Mouse (Mus musculus): Measurements from ENCODE around the gene Arl4a. TPM values are rescaled to one million over a fixed set of nuclear protein-coding genes. Genes with fewer than 3 reads are reported as not detected.

Arl4a gene
- polyA plus RNA-seq, 1 experiment from 2014 or later, result 75.4 TPM

- Histone ChIP-seq H3K4me2 (ENCODE audit: low read depth, low read length) (peak overlapping the region; percentile 57), H3K9ac (ENCODE audit: low read depth, low read length) (peak overlapping the region; percentile 86)
Measured at GRCm38 (mm10) chr12:40036666-40037065, 1.2 kb downstream of the Arl4a start.

GRCm38 (mm10) chr12:40035506-40035905 lies 2.3 kb downstream of the Arl4a start:
- WGBS, result 71% methylated on average over 4 of the region's 4 CpGs
- no peak for ATAC-seq

More at GRCm38 (mm10) chr12:40036666-40037065, 1.2 kb downstream of the Arl4a start:
- H3K9me3 ChIP-seq (ENCODE audit: control insufficient read depth, low read length), result no peaks in the 10 kb centered on the region
- no peaks in the 10 kb centered on the region for H3K27me3 ChIP-seq (replicated peaks; ENCODE audit: control insufficient read depth, insufficient read depth, low read length)
- 1% methylated on average over 11 of the region's 11 CpGs for WGBS
- H3K27ac ChIP-seq (ENCODE audit: low read length), result peak overlapping the region; percentile 91
- H3K4me1 ChIP-seq (ENCODE audit: control insufficient read depth, insufficient read depth, low read length), result no peaks in the 10 kb centered on the region
- no peak for ATAC-seq
- peak overlapping the region; percentile 78 for H3K4me3 ChIP-seq (ENCODE audit: low read length)
- H3K36me3 ChIP-seq (ENCODE audit: control insufficient read depth, insufficient read depth, low read length), result 0 out of 2 replicates have a peak, but pooled peaks cover under 1% of the 10 kb centered on the region

GRCm38 (mm10) chr12:40029201-40029600 lies 8.6 kb downstream of the Arl4a start:
- WGBS, result 80% methylated on average over 4 of the region's 4 CpGs
- H3K4me2 ChIP-seq (ENCODE audit: low read depth, low read length), result no peak overlapping the region
- no peak for ATAC-seq
- no peak overlapping the region for H3K27ac ChIP-seq (ENCODE audit: low read length)
- H3K4me3 ChIP-seq (ENCODE audit: low read length), result no peak overlapping the region
- H3K9ac ChIP-seq (ENCODE audit: low read depth, low read length), result no peak overlapping the region
- H3K36me3 ChIP-seq (ENCODE audit: control insufficient read depth, insufficient read depth, low read length), result 0 out of 2 replicates have a peak, but pooled peaks cover 4% of the 10 kb centered on the region
- H3K27me3 ChIP-seq (replicated peaks; ENCODE audit: control insufficient read depth, insufficient read depth, low read length), result no peaks in the 10 kb centered on the region
- H3K4me1 ChIP-seq (ENCODE audit: control insufficient read depth, insufficient read depth, low read length), result no peaks in the 10 kb centered on the region
- H3K9me3 ChIP-seq (ENCODE audit: control insufficient read depth, low read length), result no peaks in the 10 kb centered on the region

More at GRCm38 (mm10) chr12:40035506-40035905, 2.3 kb downstream of the Arl4a start:
- Histone ChIP-seq H3K36me3 (ENCODE audit: control insufficient read depth, insufficient read depth, low read length) (0 out of 2 replicates have a peak, but pooled peaks cover 4% of the 10 kb centered on the region), H3K4me2 (ENCODE audit: low read depth, low read length) (peak overlapping the region; percentile 57), H3K27me3 (replicated peaks; ENCODE audit: control insufficient read depth, insufficient read depth, low read length) (no peaks in the 10 kb centered on the region), H3K9ac (ENCODE audit: low read depth, low read length) (peak overlapping the region; percentile 29; the same call in 1 of the 2 replicates), H3K4me1 (ENCODE audit: control insufficient read depth, insufficient read depth, low read length) (no peaks in the 10 kb centered on the region), H3K4me3 (ENCODE audit: low read length) (peak overlapping the region; percentile 78), H3K9me3 (ENCODE audit: control insufficient read depth, low read length) (no peaks in the 10 kb centered on the region), H3K27ac (ENCODE audit: low read length) (no peak overlapping the region)

GRCm38 (mm10) chr12:40027846-40028245 lies 10.0 kb downstream of the Arl4a start:
- no peaks in the 10 kb centered on the region for H3K9me3 ChIP-seq (ENCODE audit: control insufficient read depth, low read length)
- no peak overlapping the region for H3K9ac ChIP-seq (ENCODE audit: low read depth, low read length)
- 80% methylated on average over 3 of the region's 3 CpGs for WGBS
- H3K27me3 ChIP-seq (replicated peaks; ENCODE audit: control insufficient read depth, insufficient read depth, low read length), result no peaks in the 10 kb centered on the region
- H3K4me2 ChIP-seq (ENCODE audit: low read depth, low read length), result no peak overlapping the region
- no peak overlapping the region for H3K4me3 ChIP-seq (ENCODE audit: low read length)
- H3K4me1 ChIP-seq (ENCODE audit: control insufficient read depth, insufficient read depth, low read length), result no peaks in the 10 kb centered on the region
- H3K27ac ChIP-seq (ENCODE audit: low read length), result no peak overlapping the region
- H3K36me3 ChIP-seq (ENCODE audit: control insufficient read depth, insufficient read depth, low read length), result 0 out of 2 replicates have a peak, but pooled peaks cover 4% of the 10 kb centered on the region
- ATAC-seq, result no peak

- Histone ChIP-seq H3K27me3 (replicated peaks; ENCODE audit: control insufficient read depth, insufficient read depth, low read length) (no peaks in the 10 kb centered on the region), H3K9ac (ENCODE audit: low read depth, low read length) (no peak overlapping the region), H3K36me3 (ENCODE audit: control insufficient read depth, insufficient read depth, low read length) (0 out of 2 replicates have a peak, but pooled peaks cover 4% of the 10 kb centered on the region), H3K4me2 (ENCODE audit: low read depth, low read length) (no peak overlapping the region), H3K9me3 (ENCODE audit: control insufficient read depth, low read length) (no peaks in the 10 kb centered on the region), H3K27ac (ENCODE audit: low read length) (no peak overlapping the region), H3K4me1 (ENCODE audit: control insufficient read depth, insufficient read depth, low read length) (peaks cover under 1% of the 10 kb centered on the region; the same call in 1 of the 2 replicates), H3K4me3 (ENCODE audit: low read length) (no peak overlapping the region)
- 89% methylated on average over 3 of the region's 3 CpGs for WGBS
- ATAC-seq, result no peak
Measured at GRCm38 (mm10) chr12:40027444-40027843, 10.4 kb downstream of the Arl4a start.

- Histone ChIP-seq H3K4me2 (ENCODE audit: low read depth, low read length) (no peak overlapping the region), H3K4me1 (ENCODE audit: control insufficient read depth, insufficient read depth, low read length) (peaks cover 3% of the 10 kb centered on the region; the same call in 1 of the 2 replicates), H3K9ac (ENCODE audit: low read depth, low read length) (no peak overlapping the region), H3K27me3 (replicated peaks; ENCODE audit: control insufficient read depth, insufficient read depth, low read length) (no peaks in the 10 kb centered on the region), H3K36me3 (ENCODE audit: control insufficient read depth, insufficient read depth, low read length) (no peaks in the 10 kb centered on the region), H3K27ac (ENCODE audit: low read length) (no peak overlapping the region), H3K4me3 (ENCODE audit: low read length) (no peak overlapping the region), H3K9me3 (ENCODE audit: control insufficient read depth, low read length) (no peaks in the 10 kb centered on the region)
- ATAC-seq, result peak; percentile 74
- WGBS, result 56% methylated on average over 2 of the region's 2 CpGs
Measured at GRCm38 (mm10) chr12:40023918-40024317, 13.9 kb downstream of the Arl4a start.

GRCm38 (mm10) chr12:40023014-40023642 lies 14.7 kb downstream of the Arl4a start:
- H3K4me2 ChIP-seq (ENCODE audit: low read depth, low read length), result no peak overlapping the region
- ATAC-seq, result peak; percentile 86
- 55% methylated on average over 3 of the region's 3 CpGs for WGBS

GRCm38 (mm10) chr12:40022344-40022743 lies 15.5 kb downstream of the Arl4a start:
- Histone ChIP-seq H3K4me2 (ENCODE audit: low read depth, low read length) (peak overlapping the region; percentile 12; the same call in 1 of the 2 replicates), H3K36me3 (ENCODE audit: control insufficient read depth, insufficient read depth, low read length) (no peaks in the 10 kb centered on the region), H3K9me3 (ENCODE audit: control insufficient read depth, low read length) (no peaks in the 10 kb centered on the region), H3K4me3 (ENCODE audit: low read length) (no peak overlapping the region), H3K27me3 (replicated peaks; ENCODE audit: control insufficient read depth, insufficient read depth, low read length) (no peaks in the 10 kb centered on the region), H3K27ac (ENCODE audit: low read length) (peak overlapping the region; percentile 72; the same call in 1 of the 2 replicates), H3K4me1 (ENCODE audit: control insufficient read depth, insufficient read depth, low read length) (peaks cover 5% of the 10 kb centered on the region), H3K9ac (ENCODE audit: low read depth, low read length) (no peak overlapping the region)
- WGBS, result 82% methylated on average over 3 of the region's 3 CpGs
- ATAC-seq, result no peak

More at GRCm38 (mm10) chr12:40023014-40023642, 14.7 kb downstream of the Arl4a start:
- Histone ChIP-seq H3K27ac (ENCODE audit: low read length) (peak overlapping the region; percentile 72), H3K4me3 (ENCODE audit: low read length) (no peak overlapping the region), H3K9me3 (ENCODE audit: control insufficient read depth, low read length) (no peaks in the 10 kb centered on the region), H3K27me3 (replicated peaks; ENCODE audit: control insufficient read depth, insufficient read depth, low read length) (no peaks in the 10 kb centered on the region), H3K9ac (ENCODE audit: low read depth, low read length) (no peak overlapping the region), H3K4me1 (ENCODE audit: control insufficient read depth, insufficient read depth, low read length) (peaks cover 3% of the 10 kb centered on the region; the same call in 1 of the 2 replicates), H3K36me3 (ENCODE audit: control insufficient read depth, insufficient read depth, low read length) (no peaks in the 10 kb centered on the region)

- Histone ChIP-seq H3K27ac (ENCODE audit: low read length) (no peak overlapping the region), H3K9me3 (ENCODE audit: control insufficient read depth, low read length) (no peaks in the 10 kb centered on the region), H3K4me1 (ENCODE audit: control insufficient read depth, insufficient read depth, low read length) (peaks cover 14% of the 10 kb centered on the region), H3K4me3 (ENCODE audit: low read length) (no peak overlapping the region), H3K36me3 (ENCODE audit: control insufficient read depth, insufficient read depth, low read length) (no peaks in the 10 kb centered on the region), H3K27me3 (replicated peaks; ENCODE audit: control insufficient read depth, insufficient read depth, low read length) (no peaks in the 10 kb centered on the region), H3K4me2 (ENCODE audit: low read depth, low read length) (no peak overlapping the region), H3K9ac (ENCODE audit: low read depth, low read length) (no peak overlapping the region)
- 64% methylated on average over 6 of the region's 6 CpGs for WGBS
- ATAC-seq, result no peak
Measured at GRCm38 (mm10) chr12:40017955-40018505, 19.8 kb downstream of the Arl4a start.

All from intestine, embryonic 16.5 days (tissue).